Mouse (Mus musculus) urinary bladder, postnatal 25 days (tissue): ENCODE results near the gene Ipo5.

ENCODE experiments used
- DNase-seq: peaks from one replicate; pipeline ENCODE4 v3.0.0; 2022; ENCODE audit warnings: low spot score

Ipo5 gene

DNA sequence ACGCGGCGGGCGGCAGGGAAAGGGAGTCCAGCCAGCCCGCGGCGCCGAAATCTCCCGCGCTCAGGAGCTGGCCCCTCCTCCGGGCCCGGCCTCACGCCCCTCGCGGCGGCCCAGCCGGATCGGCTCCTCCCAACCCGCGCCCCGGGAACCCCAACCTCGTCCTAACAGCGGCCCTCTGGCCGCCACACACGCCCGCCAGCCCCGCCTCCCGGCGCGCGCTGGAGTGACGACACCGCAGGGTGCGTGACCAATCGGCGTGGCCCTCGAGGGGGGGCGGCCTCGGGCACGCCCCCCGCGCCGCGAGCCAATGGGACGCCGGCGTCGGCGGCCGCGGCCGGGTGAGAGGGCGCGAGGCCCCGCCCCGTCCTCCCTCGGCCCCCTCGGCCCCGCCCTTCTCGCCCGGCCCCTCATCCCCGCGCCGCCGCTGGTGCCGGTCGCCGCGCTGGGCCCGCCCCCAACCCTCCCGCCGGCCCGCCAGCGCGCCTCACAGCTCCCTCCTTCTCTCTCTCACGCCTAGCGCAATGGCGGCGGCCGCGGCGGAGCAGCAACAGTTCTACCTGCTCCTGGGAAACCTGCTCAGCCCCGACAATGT is at the start of gene Ipo5:
Gene Ipo5, plus strand, starts transcription at position 492 of the 592 bp plus-strand sequence.
- DNase-seq = peak; percentile 96

DNA sequence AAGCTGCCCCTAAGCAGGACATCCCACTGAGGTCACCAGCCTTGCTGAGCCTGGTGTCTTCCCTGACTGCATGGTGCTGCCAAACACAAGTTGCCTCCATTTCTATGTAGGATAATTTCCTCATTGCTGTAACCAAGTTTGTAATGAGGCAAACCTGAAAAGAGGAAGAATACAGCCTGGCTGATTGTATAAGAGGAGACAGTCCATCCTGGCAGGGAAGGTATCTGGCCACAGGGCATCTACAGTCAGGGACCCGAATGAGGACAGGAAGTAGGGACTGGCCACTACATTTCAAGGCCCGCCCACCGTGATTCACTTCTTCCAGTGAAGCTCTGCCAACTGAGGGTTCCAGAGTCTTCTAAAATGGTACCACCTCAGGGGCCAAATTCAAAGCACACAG is 47.8 kb upstream of the Ipo5 start:
- DNase-seq = no peak

DNA sequence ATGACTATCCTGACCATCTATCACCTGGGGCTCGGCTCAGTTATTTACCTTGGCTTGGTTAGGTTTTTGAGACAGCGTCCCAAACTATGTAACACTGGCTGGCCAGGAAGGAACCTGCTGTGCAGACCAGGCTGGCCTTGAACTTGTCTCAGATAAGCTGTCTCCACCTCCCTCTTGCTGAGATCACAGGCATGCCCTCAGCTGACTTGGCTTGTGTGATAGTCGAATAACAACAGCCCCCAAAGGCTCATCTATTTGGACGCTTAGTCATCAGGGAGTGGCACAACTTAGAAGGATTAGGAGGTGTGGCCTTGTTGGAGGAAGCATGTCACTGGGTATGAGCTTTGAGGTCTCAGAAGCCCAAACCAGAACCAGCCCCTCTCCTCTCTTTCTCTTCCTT is 46.1 kb upstream of the Ipo5 start:
- DNase-seq = no peak

DNA sequence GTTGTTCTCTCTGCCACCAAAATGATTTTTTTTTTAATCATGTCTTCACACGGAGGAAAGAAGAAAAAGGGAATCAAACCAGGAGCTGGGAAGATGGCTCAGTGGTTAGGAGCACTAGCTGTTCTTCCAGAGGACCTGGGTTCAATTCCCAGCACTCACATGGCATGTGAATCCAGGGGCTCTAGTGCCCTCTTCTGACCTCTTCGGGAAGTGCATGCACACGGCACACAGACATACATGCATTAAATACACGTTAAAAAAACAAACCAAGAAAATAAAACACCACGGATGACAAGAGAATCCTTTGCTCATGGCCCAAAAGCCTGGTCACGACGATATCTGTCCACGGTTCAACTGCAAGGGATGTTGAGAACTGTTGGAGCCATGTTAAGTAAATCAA is 44.5 kb upstream of the Ipo5 start:
- DNase-seq = no peak

DNA sequence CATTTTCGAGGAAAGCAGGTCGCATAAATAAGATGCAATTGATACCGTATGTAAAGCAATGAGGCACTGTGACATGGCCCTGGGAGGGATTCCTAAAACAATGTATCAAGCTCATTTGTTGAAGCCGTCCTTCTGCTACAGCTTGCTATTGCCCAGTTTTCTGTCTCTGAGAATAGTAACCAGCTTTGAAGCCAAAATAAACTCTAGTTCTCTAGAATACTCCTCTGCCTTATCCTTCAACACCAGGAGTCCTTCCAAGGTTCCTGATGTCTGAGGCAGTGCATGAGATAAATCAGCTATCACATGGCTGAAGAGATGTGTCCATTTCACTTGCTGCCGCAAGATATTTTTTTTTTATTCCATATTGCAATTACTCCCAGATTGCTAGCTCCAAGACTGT is 43.9 kb upstream of the Ipo5 start:
- no peak for DNase-seq

DNA sequence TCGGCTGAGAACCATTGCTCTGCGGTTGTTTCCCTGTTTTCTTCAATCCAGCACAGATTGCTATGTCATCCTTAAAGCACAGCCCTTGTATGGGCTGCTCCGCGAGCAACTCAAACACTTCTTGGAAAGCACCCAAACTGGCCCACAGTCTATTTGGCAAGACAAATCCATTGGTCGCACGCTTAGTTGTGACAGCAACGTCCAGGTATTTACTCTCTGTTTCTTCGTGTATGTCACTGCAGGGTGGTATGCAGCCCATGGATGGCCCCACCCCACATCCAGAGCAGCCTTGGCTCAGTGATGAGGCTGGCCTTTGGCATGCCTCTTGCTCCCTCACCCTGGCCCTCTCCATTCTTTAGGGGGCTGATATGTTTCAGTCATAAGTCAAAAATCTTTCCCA is 42.5 kb upstream of the Ipo5 start:
- no peak for DNase-seq

DNA sequence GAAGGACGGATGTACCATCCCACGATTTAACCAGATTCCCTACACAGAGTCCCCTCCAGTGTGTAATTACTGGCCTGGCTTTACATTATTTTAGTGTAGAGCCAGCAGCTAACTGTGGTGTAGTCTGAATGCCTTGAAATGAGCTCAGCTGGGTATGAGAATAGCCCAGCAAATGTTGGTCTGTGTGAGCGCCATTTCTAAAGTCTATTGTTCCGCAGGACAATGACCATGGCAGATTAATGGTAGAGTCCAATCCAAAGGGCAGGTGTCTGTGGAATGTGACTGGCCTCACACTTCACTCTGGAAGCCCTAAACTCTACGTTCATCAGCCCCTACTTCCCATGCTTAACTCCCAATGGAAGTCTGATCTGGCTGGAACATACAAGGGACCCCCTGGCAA is 40.3 kb upstream of the Ipo5 start:
- DNase-seq = no peak

DNA sequence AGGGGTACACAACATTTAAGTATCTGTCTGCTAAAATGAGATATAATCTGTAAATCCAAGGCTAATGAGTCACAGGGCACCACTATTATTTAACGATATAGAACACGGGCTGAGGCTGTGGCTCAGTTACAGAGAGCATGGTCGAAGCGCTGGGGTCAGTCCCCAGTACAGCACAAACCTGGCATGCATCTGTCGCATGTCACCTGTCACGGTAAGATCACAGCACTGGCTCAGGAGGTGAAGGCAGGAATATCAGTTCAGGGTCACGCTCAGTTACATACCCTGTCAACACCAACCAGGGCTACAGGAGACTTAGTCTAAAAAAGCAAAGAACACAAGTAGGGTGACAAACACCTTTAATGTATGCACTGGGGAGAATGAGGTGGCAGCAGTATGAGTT is 36.6 kb upstream of the Ipo5 start:
- no peak for DNase-seq

DNA sequence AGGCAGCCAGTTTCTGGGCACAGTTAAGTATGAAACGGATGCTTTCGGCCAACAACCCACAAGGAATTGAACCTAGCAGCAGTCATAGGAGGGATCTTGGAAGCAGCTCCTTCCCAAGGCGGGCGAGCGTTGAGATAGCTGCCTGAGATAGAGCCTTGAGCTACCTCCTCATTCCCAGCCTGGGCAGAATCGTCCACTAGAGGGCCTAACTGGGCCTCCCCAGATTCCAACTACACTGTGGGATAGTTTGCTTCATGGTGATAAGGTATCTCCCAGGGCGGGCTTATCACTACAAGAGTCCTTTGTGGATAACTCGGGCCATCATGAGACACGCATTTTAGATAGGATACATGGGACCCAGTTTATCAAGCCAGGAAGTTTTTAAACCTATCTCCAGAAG is 35.9 kb upstream of the Ipo5 start:
- no peak for DNase-seq

DNA sequence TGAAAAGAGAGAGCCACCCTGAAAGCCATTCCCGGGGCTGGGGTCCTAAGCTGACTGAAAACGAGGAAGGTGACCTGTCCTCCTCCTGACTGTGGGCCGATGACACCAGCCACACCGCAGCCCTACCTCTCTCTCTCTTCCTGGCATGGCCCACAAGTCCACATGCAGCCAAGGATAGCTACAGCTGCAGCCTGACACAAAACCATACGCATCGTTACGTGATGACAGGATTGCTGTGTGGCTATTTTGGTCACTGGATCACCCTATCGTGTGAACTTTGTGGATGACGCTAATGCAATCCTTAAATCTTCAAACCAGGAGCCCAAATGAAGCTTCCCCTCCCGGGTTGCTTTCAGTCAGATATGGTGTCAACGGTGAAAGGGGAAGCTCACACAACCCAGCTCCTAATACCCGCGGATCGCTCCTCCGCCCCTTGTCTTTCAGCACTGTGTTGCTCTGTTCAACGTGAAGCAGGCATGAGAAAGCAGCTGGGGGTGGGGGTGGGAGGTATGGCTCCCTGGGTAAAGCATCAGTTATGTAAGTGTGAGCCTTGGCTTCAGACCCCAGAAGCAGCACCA is 35.1 kb upstream of the Ipo5 start:
- DNase-seq = no peak

DNA sequence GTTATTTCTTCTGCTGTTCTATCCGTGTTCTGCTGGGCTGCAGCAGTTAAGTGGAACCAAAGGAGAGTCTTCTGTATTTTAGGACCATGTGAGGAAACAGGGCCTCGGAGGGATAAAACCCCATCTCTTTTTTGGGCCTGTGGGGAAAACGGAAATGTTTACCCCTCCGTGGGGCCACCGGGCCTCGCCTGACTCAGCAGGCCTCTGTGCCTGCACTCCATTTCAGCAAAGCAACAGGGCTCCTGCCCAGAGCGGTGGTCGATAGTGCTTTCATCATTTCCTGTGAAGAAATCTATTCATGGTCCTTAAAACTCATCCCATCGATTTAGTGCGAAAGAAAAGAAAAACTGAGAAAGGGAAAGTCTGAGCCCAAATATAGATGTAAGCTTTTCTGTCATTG is 33.9 kb upstream of the Ipo5 start:
- DNase-seq = no peak

DNA sequence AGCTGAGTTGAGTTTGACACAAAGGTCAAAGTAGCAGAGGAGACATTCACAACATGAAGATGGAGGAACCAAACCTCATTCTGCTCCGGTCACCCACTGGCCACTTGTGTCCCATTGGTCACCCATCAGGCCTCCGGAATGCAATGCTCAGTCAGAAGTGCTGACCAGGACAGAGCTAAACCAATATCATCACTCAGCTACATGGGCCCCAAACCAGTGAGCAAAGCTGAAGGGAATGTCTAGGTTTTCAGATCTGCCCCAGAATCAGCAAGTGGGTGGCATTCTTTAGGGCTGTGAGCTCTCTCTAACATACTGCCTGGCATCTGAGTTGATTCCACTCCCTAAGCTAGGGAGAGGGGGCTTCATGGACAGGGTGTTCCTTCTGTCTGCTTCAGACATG is 32.0 kb upstream of the Ipo5 start:
- no peak for DNase-seq

DNA sequence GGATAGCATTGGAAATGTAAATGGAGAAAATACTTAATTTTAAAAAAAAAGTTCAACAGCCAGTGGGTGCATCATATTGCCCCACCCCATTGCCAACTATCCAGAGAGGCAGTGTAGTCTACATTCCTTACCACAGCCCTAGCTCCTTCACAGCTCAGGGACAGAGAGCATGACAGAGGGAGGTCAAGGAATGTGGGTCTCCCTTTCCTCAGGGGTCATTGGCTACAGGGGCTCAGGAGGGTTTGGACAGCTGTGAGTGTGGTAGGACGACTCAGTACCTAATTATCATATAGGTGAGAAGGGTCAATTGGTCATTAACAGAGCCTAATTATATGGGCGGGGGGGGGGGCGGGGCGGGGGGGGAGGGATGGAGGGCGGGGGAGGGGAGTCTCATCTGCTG is 30.4 kb upstream of the Ipo5 start:
- no peak for DNase-seq

DNA sequence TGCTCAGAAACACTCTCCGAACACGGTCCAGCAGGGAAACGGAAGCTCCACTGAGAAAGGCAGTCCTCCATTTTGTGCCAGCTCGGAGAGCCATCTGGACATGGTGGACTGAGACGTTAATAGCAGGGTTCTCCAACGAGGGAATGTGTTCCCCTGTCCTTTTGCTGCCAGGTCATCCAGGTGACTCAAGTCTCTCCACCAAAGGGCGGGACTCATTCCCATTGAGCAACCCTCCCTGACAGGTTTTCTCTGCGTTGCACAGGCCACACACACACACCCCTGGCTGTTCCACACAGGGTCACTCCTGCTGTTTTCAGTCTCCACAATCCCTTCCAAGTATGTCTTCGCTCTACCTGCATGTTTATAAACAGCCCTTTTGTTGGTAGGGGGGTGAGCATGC is 30.0 kb upstream of the Ipo5 start:
- no peak for DNase-seq

DNA sequence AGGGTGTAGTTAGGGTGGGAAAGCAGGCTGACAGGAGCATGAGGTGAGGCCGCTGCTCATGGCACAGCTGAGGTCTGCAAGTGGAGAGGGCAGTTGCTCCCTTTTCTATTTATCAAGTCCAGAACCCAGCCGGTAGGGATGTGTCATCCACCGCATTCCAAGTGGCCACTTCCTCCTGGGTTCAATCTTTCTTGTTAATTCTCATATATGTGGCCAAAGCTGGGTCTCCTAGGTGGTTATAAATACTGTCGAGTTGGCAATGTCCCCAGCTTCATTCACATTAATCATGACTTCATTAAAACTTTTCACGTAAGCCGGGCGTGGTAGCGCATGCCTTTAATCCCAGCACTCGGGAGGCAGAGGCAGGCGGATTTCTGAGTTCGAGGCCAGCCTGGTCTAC is 22.3 kb upstream of the Ipo5 start:
- no peak for DNase-seq

DNA sequence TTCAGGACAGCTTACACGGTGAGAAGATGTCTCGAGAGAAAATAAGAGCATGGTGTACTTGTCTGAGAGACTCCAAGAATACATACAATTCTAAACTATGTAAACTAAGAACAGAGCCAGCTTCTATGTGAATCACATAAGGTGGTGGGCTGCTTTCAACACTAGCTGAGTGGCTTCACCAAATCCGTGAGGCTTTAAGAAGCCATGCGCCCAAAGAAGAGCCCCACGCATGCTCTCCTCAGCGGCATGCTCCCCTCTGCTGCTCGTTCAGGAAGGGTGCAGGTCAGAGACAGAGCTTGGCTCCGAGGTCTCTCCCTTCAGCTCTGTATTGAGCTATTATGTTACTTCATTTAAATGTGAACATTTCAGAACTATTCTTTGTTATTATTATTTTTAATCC is 18.7 kb upstream of the Ipo5 start:
- DNase-seq = no peak

DNA sequence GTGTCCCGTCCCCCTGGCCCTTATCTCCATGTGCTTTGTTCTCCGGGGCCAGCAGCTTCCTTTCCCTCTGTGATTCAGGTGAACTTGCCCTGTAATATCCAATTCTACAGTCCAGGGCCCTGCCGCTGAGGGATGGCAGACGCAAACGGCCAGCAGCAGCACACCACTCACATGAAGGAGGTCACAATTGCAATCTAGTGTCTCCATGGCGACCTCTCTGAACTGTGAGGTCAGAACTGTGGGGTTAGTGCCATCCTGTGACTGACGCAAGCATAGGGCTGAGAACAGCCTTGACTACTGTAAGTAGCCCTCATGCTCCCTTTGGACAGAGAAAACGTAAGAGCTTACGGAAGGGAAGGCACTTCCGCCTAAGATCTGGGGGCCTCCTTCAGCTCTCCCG is 14.4 kb upstream of the Ipo5 start:
- DNase-seq = no peak

DNA sequence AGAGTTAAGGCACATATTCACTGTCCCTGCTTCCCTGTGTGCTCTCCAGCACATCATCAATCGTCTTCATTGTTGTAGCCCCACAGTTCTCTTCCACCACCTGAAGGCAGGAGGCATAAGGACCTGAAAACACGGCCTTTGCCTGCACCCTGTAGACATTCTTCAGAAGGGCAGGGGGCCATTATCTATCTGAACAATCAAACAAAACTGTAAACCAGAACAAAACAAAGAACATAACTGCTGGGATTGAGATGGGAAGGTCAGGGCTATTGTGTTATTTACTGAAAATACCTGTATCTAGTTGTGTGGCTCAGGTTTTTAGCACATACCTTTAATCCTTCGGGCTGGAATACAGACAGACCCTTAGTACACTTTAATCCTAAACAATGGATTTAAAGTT is 12.1 kb upstream of the Ipo5 start:
- no peak for DNase-seq

DNA sequence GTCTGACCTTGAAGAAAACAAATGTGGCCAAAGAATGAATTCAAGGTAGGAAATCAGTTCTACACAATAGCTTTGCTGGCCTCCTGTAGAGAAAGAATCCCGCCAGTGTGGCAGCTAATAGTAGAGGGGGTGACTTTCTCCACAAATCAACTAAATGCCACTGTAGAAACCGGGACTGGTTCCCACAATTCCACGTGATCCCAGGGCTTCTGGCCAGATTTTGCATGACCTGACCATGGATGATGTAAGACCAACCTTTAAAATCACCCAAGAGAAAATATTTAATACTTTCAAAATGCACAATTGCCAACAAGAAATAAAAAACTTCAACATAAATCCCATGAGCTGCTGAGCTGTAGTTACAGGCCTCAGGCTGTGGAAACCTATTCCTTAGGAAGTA is 1.6 kb upstream of the Ipo5 start:
- DNase-seq = no peak

DNA sequence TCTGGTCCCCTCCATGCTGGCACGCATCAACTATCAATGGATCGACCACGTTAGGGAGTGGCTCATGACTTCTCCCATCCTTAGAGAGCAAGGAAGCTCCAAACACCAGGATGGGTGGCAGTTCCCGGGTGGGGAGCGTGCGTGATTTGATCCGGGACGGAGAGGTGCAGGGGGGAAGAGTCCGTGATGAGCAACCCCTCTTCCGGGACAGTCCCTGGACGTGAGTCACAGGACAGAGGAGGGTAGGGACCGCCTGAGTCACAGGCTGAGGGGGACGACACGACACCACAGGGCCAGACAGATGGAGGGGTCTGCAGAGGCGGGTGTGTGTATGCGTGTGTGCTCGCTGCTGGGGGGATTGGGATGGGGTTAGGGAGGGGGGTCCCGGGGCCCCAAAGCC is 704 bp upstream of the Ipo5 start:
- peak; percentile 47 for DNase-seq

DNA sequence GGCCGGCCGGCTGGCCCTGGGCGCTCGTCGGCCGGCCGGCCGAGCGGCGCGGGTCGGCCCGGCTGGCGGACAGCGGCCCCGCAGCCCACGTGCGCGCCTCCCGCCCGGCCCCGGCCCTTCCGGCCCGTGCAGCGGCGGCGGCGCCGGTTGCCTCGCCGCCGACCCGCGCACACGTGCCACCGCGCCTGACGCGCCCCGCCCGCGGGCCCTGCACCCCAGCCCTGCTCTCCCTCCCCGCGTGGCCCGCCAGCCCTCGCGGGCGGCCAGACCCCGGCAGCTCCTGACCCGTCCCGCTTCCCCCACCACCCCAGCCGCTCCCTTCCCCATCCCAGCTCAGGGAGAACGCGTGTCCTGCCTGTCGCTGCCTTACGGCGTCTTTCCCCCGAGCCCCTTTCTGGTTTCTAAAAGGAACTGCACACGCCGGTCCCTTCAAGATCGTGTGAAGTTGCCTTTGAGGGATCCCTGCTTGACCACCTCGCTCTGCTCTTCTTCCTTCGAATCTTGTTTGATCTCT is 421 bp downstream of the Ipo5 start:
- peak; percentile 32 for DNase-seq

DNA sequence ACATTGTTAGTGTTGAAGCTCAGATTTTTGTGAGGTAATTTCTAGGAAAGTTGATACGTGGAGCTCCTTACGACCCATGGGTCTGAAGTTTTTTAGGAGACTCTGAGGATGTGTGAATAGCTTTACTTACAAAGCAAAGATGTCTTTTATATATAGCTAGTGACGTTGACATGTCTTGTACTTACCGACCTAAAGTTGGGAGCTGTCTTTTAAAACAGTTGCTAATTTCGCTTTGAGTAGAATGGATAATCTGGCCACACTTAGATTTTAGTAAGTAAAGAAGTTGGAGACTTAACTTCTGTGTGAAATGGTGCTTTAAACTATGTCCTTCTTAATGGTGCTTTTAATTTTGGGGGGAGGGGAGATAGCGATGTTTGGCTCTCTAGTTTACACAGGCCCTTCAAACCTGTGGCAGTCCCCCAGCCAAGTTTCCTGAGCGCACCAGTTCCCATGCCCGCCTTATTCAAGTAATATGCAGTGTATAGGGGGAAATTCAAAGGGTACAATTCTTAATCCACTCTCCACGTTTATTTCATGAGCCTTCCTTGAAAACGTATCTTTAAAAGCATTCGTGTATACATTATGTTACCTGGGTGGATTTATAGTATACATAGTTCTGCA is 1.2 kb downstream of the Ipo5 start:
- DNase-seq = no peak

DNA sequence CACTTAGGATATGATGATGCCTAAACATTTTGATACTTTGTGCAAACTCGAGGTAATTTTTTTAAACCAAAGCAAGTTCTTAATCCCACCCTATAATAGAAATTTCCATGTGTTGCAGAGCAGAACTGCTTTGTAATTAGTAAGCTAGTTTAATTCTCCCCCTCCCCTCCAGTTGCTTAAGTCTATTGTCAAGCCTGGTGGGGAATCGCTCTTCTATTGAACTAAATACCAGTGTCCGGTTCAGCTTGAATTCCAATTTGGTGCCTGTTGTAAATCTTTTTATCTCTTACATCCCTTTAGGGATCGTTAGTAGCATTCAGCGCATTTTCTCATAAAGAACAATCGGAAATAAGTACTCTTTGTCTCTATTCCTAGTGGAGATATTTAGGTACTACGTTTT is 1.9 kb downstream of the Ipo5 start:
- no peak for DNase-seq

DNA sequence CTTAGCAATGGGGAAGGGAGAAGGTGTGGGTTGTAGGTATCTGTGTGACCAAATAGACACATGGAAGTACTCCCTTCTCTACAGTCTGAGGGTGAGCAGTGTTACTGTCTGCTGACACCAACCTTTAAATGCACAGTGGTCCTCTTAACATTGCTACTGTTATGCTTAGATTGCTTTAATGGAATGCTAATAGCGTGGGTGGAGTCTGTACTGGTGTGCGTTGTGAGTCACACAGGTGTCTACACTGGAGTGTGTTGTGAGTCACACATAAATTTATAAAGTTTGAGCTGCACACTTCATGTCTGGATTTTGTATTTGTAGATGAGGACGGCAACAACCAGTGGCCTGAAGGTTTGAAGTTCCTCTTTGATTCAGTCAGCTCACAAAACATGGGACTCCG is 10.8 kb downstream of the Ipo5 start:
- no peak for DNase-seq
